Mouse (Mus musculus) liver, adult 2 months (tissue): Measurements from ENCODE around the gene Prr7.

ENCODE experiments used
- CTCF ChIP-seq: fragments of 200-500 bp; IDR thresholded peaks from 2 replicates; pipeline ENCODE4 v1.5.1; 2011; ENCODE audit warnings: low read depth, low read length, control low read depth
- POLR2A ChIP-seq: fragments of 200-500 bp; IDR thresholded peaks from 2 replicates; pipeline ENCODE4 v1.6.1; 2011; ENCODE audit warnings: low read length, control low read depth; ENCODE audit not compliant: insufficient read depth; ENCODE audit errors: extremely low read depth

DNA sequence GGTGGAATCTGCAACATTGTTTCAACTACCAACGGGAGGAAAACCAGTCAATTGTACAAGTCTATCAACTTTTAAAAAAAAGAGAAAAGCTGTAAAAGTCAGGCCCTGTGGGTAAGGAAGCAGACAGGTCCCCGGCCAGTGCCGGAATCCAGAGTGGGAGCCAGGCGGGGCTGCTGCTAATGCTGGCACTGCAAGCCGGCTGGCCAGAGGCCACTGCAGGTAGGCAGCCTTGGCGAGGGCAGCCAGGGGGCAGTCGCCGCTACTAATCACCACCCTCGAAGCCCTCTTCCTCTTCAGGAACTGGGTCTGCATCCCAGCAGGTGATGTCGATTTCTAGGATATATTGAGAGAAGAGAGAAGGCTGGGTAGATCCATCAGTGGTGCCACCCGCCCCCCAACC, 9.9 kb downstream of the Prr7 start:
- TF ChIP-seq POLR2A: no peak
- no peak for TF ChIP-seq CTCF
